18 mouse cellular contexts compared by ENCODE assay signal in genomic region chr5:76609702-76610370, GRCm38 (mm10).
"Had no signal": no experiment of that assay in that cellular context is flagged by ENCODE, and none has a peak within 500 bp of the region (broad histone marks: within the 10 kb centered on the region; RNA-seq: fewer than 3 reads in every experiment).

No protein-coding gene starts in this region.

- ATAC-seq: lung, postnatal 0 days; midbrain, embryonic 15.5 days had no signal

- H3K9me3 ChIP-seq: kidney, embryonic 15.5 days; limb, embryonic 10.5 days; limb, embryonic 13.5 days; midbrain, embryonic 12.5 days; midbrain, embryonic 15.5 days; neural tube, embryonic 12.5 days; neural tube, embryonic 15.5 days had no signal

- H3K4me1 ChIP-seq: kidney, embryonic 15.5 days; limb, embryonic 10.5 days; limb, embryonic 13.5 days; midbrain, embryonic 12.5 days; midbrain, embryonic 15.5 days; neural tube, embryonic 12.5 days; neural tube, embryonic 15.5 days had no signal

- DNase-seq: kidney, adult 11 months; kidney, adult 8-10 months; kidney, postnatal 10 days; kidney, postnatal 36 days; lung, embryonic 14.5 days; right cerebral cortex, adult 18-20 months; right cerebral cortex, postnatal 25 days; thymus, postnatal 25 days had no signal

- H3K9ac ChIP-seq: kidney, embryonic 15.5 days; limb, embryonic 13.5 days; liver, embryonic 14.5 days; lung, embryonic 14.5 days; midbrain, embryonic 12.5 days; midbrain, embryonic 15.5 days; neural tube, embryonic 12.5 days; neural tube, embryonic 15.5 days had no signal

- H3K27ac ChIP-seq: kidney, embryonic 15.5 days; limb, embryonic 10.5 days; limb, embryonic 13.5 days; liver, embryonic 14.5 days; macrophage; midbrain, embryonic 12.5 days; midbrain, embryonic 15.5 days; neural tube, embryonic 12.5 days; neural tube, embryonic 15.5 days had no signal

- H3K4me2 ChIP-seq: kidney, embryonic 15.5 days; limb, embryonic 13.5 days; lung, embryonic 14.5 days; midbrain, embryonic 12.5 days; midbrain, embryonic 15.5 days; neural tube, embryonic 12.5 days; neural tube, embryonic 15.5 days had no signal

- H3K4me3 ChIP-seq: kidney, embryonic 15.5 days; limb, embryonic 10.5 days; limb, embryonic 13.5 days; midbrain, embryonic 12.5 days; midbrain, embryonic 15.5 days; neural tube, embryonic 12.5 days; neural tube, embryonic 15.5 days had no signal

- H3K27me3 ChIP-seq: kidney, embryonic 15.5 days; limb, embryonic 13.5 days; midbrain, embryonic 12.5 days; midbrain, embryonic 15.5 days; neural tube, embryonic 12.5 days; neural tube, embryonic 15.5 days had no signal
